Mouse (Mus musculus) stomach, embryonic 14.5 days (tissue): ENCODE data around the gene Ubap2l. TPM values are rescaled to one million over a fixed set of nuclear protein-coding genes. Genes with fewer than 3 reads are reported as not detected.

Experiments used
- ATAC-seq: fragments of 200-750 bp; cut with Nextera tagmentation; 2 replicates; pipeline ENCODE4 v1.8.0; 2017; ENCODE audit warnings: low read depth, moderate TSS enrichment; ENCODE audit not compliant: insufficient number of reproducible peaks, insufficient read depth, low FRiP score
- H3K27ac ChIP-seq: fragments of 300-500 bp; sonication (generic); 2 replicates; pipeline ENCODE4 v1.5.1; 2014; ENCODE audit warnings: mild to moderate bottlenecking, low read length, moderate library complexity, mixed read lengths
- H3K27me3 ChIP-seq: fragments of 300-500 bp; sonication (generic); 2 replicates; pipeline ENCODE4 v1.6.1; 2014; ENCODE audit warnings: low read length, control low read depth, mixed read lengths; ENCODE audit not compliant: control insufficient read depth, insufficient read depth
- H3K36me3 ChIP-seq: fragments of 300-500 bp; sonication (generic); 2 replicates; pipeline ENCODE4 v1.6.1; 2014; ENCODE audit warnings: mild to moderate bottlenecking, control low read depth, low read length, moderate library complexity, mixed read lengths; ENCODE audit not compliant: control insufficient read depth, insufficient read depth
- H3K4me1 ChIP-seq: fragments of 300-500 bp; sonication (generic); 2 replicates; pipeline ENCODE4 v1.6.1; 2014; ENCODE audit warnings: low read length, control low read depth, mixed read lengths; ENCODE audit not compliant: control insufficient read depth, insufficient read depth
- H3K4me2 ChIP-seq: fragments of 300-500 bp; sonication (generic); replicated peaks from 2 replicates; pipeline ENCODE4 v1.6.1; 2014; ENCODE audit warnings: low read depth, low read length, control low read depth
- H3K4me3 ChIP-seq: fragments of 300-500 bp; sonication (generic); 2 replicates; pipeline ENCODE4 v1.5.1; 2014; ENCODE audit warnings: low read depth, low read length, control low read depth
- H3K9ac ChIP-seq: fragments of 300-500 bp; sonication (generic); replicated peaks from 2 replicates; pipeline ENCODE4 v1.6.1; 2014; ENCODE audit warnings: low read depth, mild to moderate bottlenecking, control low read depth, low read length, moderate library complexity, mixed read lengths
- H3K9me3 ChIP-seq: fragments of 300-500 bp; sonication (generic); 2 replicates; pipeline ENCODE4 v1.6.1; 2016; ENCODE audit warnings: low read depth, low read length, control low read depth; ENCODE audit not compliant: control insufficient read depth
- WGBS: fragments of 180-500 bp; shearing (Covaris S2); extraction: QIAGEN DNeasy Blood & Tissue Kit; methylation state at CpG from one replicate; pipeline ENCODE4 v1.1.7; 2014; 5-methylcytosine and 5-hydroxymethylcytosine counted together
- polyA plus RNA-seq: library from polyadenylated mRNA; unstranded; fragments of >200 nt; fragmentation: Nextera tagmentation; extraction: Ambion mirVana; gene quantifications from 2 replicates; pipeline ENCODE4 v1.2.1, GENCODE M21; 2014

Gene Ubap2l
- polyA plus RNA-seq, 1 experiment from 2014 or later, result 258 TPM

DNA sequence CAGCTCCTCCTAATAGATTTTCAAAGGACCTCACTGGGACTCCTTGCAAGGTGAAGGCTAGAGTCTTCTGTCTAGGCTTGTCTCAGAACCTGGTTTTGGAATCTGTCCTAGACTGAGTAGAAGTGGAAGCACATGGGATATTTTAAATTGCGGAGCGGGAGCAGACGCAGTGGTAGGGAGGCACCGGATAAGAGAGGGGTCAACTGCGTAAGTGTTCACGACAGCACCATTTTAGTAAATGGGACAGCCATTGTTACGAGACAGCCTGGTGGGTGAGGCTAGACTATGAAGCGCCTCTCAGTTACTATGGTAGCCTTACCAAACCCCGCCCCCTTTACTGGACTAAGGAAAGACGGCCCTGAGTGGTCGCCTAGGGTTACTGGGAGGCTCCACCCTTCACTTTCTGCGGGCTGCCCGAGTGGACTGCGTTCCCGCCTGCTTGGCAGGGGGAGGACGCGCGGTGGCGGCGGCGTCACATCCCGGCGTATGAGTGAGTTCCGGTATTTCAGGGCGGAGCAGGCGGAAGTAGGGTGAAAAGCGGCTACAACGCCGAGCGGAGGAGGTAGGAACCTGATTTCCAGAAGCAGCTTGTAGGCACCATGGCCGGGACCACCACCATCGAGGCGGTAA lies 26.8 kb upstream of the Ubap2l start:
- H3K27ac ChIP-seq, result peak overlapping the region; percentile 97
- WGBS, result under 1% methylated on average over 33 of the region's 33 CpGs

DNA sequence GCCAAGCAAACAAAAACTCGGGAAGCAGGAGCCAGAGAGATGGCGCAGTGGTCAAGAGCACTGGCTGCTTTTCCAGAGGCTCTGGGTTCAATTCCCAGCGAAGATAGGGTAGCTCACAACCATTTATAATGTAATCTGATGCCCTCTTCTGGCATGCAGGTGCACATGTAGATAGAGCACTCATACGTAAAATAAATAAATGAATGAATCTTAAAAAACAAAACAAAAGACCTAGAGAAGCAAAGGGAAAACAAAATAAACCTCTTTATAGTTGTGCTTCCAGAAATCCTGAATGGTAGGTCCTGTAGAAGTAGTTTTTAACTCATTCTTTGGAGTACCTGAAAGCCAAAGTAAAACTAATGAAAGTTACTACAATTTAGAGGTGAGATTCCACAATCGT lies 25.8 kb upstream of the Ubap2l start:
- no peak for ATAC-seq
- Histone ChIP-seq H3K4me2 (no peak overlapping the region), H3K27ac (no peak overlapping the region), H3K9ac (no peak overlapping the region), H3K4me1 (peaks cover 21% of the 10 kb centered on the region), H3K4me3 (no peak overlapping the region), H3K9me3 (no peaks in the 10 kb centered on the region), H3K27me3 (no peaks in the 10 kb centered on the region), H3K36me3 (no peaks in the 10 kb centered on the region; the same call in 1 of the 2 replicates)
- 39% methylated on average over 5 of the region's 5 CpGs for WGBS

More for the DNA sequence above, 26.8 kb upstream of the Ubap2l start:
- Histone ChIP-seq H3K4me3 (peak overlapping the region; percentile 72), H3K9ac (peak overlapping the region; percentile 76), H3K36me3 (no peaks in the 10 kb centered on the region; the same call in 1 of the 2 replicates), H3K27me3 (no peaks in the 10 kb centered on the region), H3K9me3 (no peaks in the 10 kb centered on the region), H3K4me1 (peaks cover 32% of the 10 kb centered on the region), H3K4me2 (peak overlapping the region; percentile 73)
- ATAC-seq, result peak; percentile 95

DNA sequence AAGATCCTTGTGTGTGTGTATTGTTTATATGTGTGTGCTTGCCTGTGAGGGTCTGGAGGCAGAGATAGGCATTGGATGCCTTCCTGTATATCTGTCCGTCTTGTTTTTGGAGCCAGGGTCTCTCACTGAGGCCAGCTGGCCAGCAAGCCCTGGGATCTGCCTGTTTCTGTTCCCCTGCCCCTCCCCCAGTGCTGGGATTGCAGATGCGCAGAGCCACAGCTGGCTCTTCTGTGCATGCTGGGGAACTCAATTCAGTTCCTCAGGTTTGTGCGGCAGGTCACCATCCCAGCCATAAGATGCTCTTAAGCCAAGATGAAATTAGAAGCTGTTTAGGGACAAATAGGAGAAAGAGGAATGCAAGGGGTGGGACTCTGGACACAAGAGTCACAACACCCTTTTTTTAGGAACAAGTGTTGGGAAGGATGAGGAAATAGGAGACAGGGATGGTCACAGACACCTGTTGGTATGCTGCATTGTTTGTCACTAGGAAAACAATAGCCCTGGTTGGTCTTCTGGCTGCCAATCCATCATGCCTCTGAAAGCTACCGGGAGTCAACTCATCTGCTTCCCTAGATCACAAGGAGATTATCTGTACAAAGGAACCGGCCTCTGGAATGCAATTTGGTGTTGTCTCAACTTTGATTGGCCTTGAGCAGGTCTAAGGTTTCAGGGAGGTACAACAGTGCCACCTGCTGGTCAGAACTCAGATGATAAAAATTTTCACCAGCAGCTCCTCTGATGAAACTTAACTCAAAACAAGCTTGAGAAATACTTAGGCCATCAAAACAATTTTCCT lies 24.7 kb upstream of the Ubap2l start:
- Histone ChIP-seq H3K9me3 (no peaks in the 10 kb centered on the region), H3K27ac (no peak overlapping the region), H3K36me3 (no peaks in the 10 kb centered on the region; the same call in 1 of the 2 replicates), H3K4me2 (0 out of 2 replicates have a peak overlapping the region, but pooled peaks have one; percentile 3), H3K9ac (no peak overlapping the region), H3K27me3 (no peaks in the 10 kb centered on the region), H3K4me3 (no peak overlapping the region), H3K4me1 (peaks cover 14% of the 10 kb centered on the region; the same call in 1 of the 2 replicates)
- 14% methylated on average over 5 of the region's 5 CpGs for WGBS
- no peak for ATAC-seq

DNA sequence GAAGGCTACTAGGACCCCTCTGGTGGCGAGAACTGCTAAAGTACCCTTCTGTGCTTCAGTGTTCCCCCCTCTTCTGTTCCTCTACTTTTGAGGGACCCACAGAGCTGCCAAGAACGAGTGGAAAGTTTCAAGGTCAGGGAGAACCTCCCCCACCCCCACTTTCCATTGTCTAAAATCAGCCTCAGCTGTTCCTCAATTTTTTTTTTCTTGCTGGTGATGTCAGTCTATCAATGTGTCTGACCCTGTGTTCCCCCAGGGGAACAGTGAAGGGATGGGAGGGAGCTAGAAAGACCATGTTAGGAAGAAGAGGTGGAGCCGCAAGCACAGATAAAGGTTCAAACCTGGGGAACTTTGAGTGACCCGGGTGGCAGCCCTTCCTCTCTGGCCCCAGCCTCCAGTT lies 19.9 kb upstream of the Ubap2l start, which contains the start of gene Tpm3:
TSS of gene Tpm3 (plus strand) at position 356 of the 400 bp plus-strand sequence.
- no peaks in the 10 kb centered on the region for H3K9me3 ChIP-seq
- peaks cover 6% of the 10 kb centered on the region; the same call in 1 of the 2 replicates for H3K4me1 ChIP-seq
- no peak for ATAC-seq
- no peak within 1 kb of the TSS for H3K27ac ChIP-seq
- no peak within 1 kb of the TSS for H3K4me3 ChIP-seq
- H3K4me2 ChIP-seq, result no peak within 1 kb of the TSS
- H3K36me3 ChIP-seq, result no peaks in the 10 kb centered on the region
- H3K27me3 ChIP-seq, result no peaks in the 10 kb centered on the region
- 70% methylated on average over 4 of the region's 4 CpGs for WGBS
- H3K9ac ChIP-seq, result no peak within 1 kb of the TSS

DNA sequence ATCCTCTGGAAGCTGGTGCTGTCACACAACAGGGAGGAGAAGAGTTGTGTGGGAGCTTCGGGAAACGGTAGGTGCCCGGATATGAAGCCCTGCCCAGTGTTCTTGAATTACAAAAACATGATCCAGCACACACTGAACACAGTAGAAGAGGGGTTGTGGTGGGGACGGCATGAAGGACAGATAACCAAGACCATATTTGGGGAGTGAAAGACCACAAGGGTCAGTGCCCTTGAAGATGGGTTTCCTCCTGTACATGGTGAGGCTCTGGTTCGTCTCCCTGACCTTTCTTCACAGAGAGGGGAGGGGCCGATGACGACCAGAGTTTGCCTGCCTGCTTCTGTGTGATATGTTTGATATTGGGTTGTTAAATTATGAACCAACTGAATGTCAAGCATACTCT lies 17.3 kb upstream of the Ubap2l start:
- Histone ChIP-seq H3K4me3 (no peak overlapping the region), H3K27me3 (no peaks in the 10 kb centered on the region), H3K27ac (no peak overlapping the region), H3K4me2 (no peak overlapping the region), H3K9me3 (no peaks in the 10 kb centered on the region), H3K36me3 (no peaks in the 10 kb centered on the region), H3K4me1 (no peaks in the 10 kb centered on the region), H3K9ac (no peak overlapping the region)
- ATAC-seq, result no peak
- WGBS, result 71% methylated on average over 7 of the region's 7 CpGs

DNA sequence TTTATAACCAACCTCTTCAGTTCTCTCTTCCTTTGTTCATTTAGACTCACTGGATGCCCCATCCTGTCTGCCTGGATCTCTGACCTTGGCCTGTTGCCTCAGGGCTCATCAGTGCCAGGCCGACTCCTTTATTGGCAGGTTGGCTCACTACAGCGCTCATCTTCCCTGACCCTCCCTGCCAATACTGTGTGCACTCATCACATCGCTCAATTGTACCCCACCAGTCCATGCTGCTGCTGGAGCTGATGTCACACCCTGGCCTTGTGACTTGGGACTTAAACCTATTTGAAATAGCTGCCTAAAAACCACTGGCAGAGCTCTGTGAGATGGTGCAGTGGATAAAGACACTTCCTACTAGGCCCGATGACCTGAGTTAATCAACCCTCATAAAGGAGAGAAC lies 15.4 kb upstream of the Ubap2l start:
- no peak overlapping the region for H3K27ac ChIP-seq
- no peak overlapping the region for H3K4me2 ChIP-seq
- no peaks in the 10 kb centered on the region for H3K4me1 ChIP-seq
- no peak for ATAC-seq
- H3K4me3 ChIP-seq, result no peak overlapping the region
- no peaks in the 10 kb centered on the region for H3K27me3 ChIP-seq
- H3K9ac ChIP-seq, result no peak overlapping the region
- 88% methylated on average over 4 of the region's 4 CpGs for WGBS
- H3K36me3 ChIP-seq, result peaks cover 1% of the 10 kb centered on the region
- H3K9me3 ChIP-seq, result no peaks in the 10 kb centered on the region

DNA sequence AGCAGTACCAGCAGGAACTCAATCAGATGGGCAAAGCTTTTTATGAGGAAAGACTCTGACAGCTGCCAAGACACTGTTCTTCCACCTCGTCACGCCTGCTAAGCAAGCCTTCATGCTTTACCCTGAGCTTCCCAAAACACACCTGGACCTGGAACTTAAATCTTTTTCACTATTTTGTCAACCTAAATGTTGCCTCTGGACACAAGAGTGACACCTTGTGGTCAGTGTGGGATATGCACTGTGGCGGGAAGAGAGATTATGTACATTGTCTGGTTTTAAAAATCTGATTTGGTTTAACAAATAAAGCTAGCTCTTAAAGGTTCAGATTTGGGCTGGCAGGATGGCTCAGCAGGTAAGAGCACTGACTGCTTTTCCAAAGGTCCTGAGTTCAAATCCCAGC lies 13.1 kb upstream of the Ubap2l start:
- Histone ChIP-seq H3K9me3 (no peaks in the 10 kb centered on the region), H3K4me3 (no peak overlapping the region), H3K27ac (no peak overlapping the region), H3K9ac (no peak overlapping the region), H3K4me1 (no peaks in the 10 kb centered on the region), H3K27me3 (no peaks in the 10 kb centered on the region), H3K36me3 (peaks cover 15% of the 10 kb centered on the region), H3K4me2 (no peak overlapping the region)
- no peak for ATAC-seq
- 50% methylated on average over 3 of the region's 3 CpGs for WGBS

DNA sequence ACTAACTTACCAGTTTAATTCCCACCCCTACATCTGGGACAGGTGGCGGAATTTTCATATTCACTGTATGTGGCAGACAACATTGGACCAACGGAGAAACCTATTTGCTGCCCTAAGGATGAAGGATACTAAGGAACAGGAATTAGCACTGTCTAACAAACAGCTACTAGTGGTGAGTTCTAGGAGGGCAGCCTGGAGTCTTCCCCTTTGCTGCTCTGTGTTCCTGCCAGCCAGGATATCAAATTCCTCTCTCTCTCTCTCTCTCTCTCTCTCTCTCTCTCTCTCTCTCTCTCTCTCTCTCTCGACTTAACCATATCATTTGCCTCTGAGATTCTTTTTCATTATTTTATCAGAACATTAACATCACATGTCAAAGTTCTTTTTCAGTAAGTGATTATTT lies 12.0 kb upstream of the Ubap2l start:
- no peak overlapping the region for H3K4me2 ChIP-seq
- no peak overlapping the region for H3K27ac ChIP-seq
- WGBS, result 76% methylated on average over 3 of the region's 3 CpGs
- H3K4me1 ChIP-seq, result no peaks in the 10 kb centered on the region
- ATAC-seq, result no peak
- no peak overlapping the region for H3K9ac ChIP-seq
- H3K9me3 ChIP-seq, result no peaks in the 10 kb centered on the region
- no peaks in the 10 kb centered on the region for H3K27me3 ChIP-seq
- no peak overlapping the region for H3K4me3 ChIP-seq
- peaks cover 18% of the 10 kb centered on the region for H3K36me3 ChIP-seq
